Mouse (Mus musculus) forebrain, embryonic 11.5 days (tissue): ENCODE measurements at regions not wholly inside any gene's neighbourhood (a gene's known extent, or its start where the extent isn't known, plus 50 kb on each side); places are given as distances from the start of the nearest gene placed in this dataset.

Experiments
- ATAC-seq: fragments of 200-750 bp; cut with Nextera tagmentation; replicated peaks from 2 replicates; pipeline ENCODE4 v1.8.0; 2017; ENCODE audit warnings: moderate TSS enrichment; ENCODE audit not compliant: low FRiP score
- DNase-seq: peaks from one replicate; pipeline ENCODE4 v3.0.0-alpha.2; 2017; ENCODE audit warnings: low spot score
- H3K27ac ChIP-seq: fragments of 300-500 bp; sonication (generic); 2 replicates; pipeline ENCODE4 v1.5.1; 2014; ENCODE audit warnings: low read depth, low read length
- H3K27me3 ChIP-seq: fragments of 300-500 bp; sonication (generic); 2 replicates; pipeline ENCODE4 v1.6.1; 2014; ENCODE audit warnings: mild to moderate bottlenecking, low read length, mixed read lengths; ENCODE audit not compliant: control insufficient read depth, insufficient read depth
- H3K36me3 ChIP-seq: fragments of 300-500 bp; sonication (generic); 2 replicates; pipeline ENCODE4 v1.6.1; 2014; ENCODE audit warnings: mild to moderate bottlenecking, low read length, moderate library complexity, mixed read lengths; ENCODE audit not compliant: control insufficient read depth, insufficient read depth
- H3K4me1 ChIP-seq: fragments of 300-500 bp; sonication (generic); replicated peaks from 2 replicates; pipeline ENCODE4 v1.6.1; 2014; ENCODE audit warnings: low read length, mixed read lengths; ENCODE audit not compliant: control insufficient read depth, insufficient read depth
- H3K4me2 ChIP-seq: fragments of 300-500 bp; sonication (generic); 2 replicates; pipeline ENCODE4 v1.6.1; 2014; ENCODE audit warnings: low read depth, mild to moderate bottlenecking, low read length, moderate library complexity, mixed read lengths; ENCODE audit not compliant: severe bottlenecking
- H3K4me3 ChIP-seq: fragments of 300-500 bp; sonication (generic); 2 replicates; pipeline ENCODE4 v1.5.1; 2014; ENCODE audit warnings: low read depth, low read length
- H3K9ac ChIP-seq: fragments of 300-500 bp; sonication (generic); 2 replicates; pipeline ENCODE4 v1.6.1; 2014; ENCODE audit warnings: low read length
- H3K9me3 ChIP-seq: fragments of 300-500 bp; sonication (generic); 2 replicates; pipeline ENCODE4 v1.6.1; 2016; ENCODE audit warnings: low read length, mixed read lengths; ENCODE audit not compliant: control insufficient read depth
- WGBS: fragments of 180-500 bp; shearing (Covaris S2); extraction: QIAGEN DNeasy Blood & Tissue Kit; methylation state at CpG from one replicate; pipeline ENCODE4 v1.1.7; 2014; 5-methylcytosine and 5-hydroxymethylcytosine counted together

DNA sequence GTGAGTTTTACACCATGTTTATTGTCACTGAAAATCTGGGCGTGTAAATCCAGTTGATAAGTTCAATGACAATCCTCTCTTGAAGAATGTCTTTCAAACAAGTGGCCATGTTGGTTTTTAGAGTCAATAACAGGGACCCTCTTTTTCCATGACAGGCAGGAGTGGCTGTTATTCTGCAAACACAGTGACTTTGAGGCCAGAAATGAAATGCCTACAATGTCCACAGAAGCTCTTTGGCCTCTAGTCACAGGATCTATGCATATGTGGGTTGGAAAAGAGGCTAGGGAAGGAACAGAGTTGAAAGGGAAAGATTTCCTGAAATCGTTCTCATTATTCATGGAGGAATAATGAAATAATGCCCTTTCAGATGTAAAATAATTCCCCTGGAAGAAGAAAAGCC lies 101.9 kb upstream of the Hs3st1 start:
- Histone ChIP-seq H3K4me1 (no peaks in the 10 kb centered on the region), H3K9me3 (no peaks in the 10 kb centered on the region), H3K4me2 (no peak overlapping the region), H3K36me3 (no peaks in the 10 kb centered on the region), H3K27me3 (no peaks in the 10 kb centered on the region), H3K9ac (no peak overlapping the region), H3K27ac (no peak overlapping the region), H3K4me3 (no peak overlapping the region)
- no peak for DNase-seq
- ATAC-seq = peak; percentile 25; the same call in 1 of the 2 replicates
- 59% methylated on average over 2 of the region's 2 CpGs for WGBS

DNA sequence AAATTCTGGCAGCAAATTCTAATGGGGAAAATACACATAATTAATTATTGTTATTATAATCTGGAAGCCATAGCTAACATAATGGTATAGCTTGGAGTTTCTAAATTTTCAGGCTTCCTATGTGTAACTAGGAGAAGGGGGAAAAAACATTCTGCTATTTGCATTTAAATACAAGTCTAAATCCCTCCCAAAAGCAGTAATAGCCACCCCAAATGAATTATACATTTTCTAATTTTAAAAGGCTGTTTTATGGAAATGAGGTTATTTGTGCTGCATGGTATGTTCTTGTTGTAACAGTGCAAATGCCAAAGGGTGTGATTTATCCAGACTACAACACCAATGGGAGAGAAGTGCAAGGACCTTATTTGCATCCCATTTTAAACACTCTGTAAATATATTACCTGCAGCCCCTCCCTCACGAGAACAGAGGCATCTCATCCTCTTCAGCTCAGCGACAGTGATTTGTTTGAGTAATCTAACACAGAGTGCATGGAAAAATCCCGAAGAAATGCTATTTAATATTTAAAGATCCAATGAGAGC lies 101.4 kb upstream of the Hs3st1 start:
- no peaks in the 10 kb centered on the region for H3K27me3 ChIP-seq
- no peak for DNase-seq
- 76% methylated on average over 3 of the region's 3 CpGs for WGBS
- peak; percentile 84 for ATAC-seq
- no peak overlapping the region for H3K9ac ChIP-seq
- H3K9me3 ChIP-seq = no peaks in the 10 kb centered on the region
- no peak overlapping the region for H3K4me3 ChIP-seq
- H3K4me2 ChIP-seq = no peak overlapping the region
- H3K27ac ChIP-seq = no peak overlapping the region
- no peaks in the 10 kb centered on the region for H3K36me3 ChIP-seq
- no peaks in the 10 kb centered on the region for H3K4me1 ChIP-seq

DNA sequence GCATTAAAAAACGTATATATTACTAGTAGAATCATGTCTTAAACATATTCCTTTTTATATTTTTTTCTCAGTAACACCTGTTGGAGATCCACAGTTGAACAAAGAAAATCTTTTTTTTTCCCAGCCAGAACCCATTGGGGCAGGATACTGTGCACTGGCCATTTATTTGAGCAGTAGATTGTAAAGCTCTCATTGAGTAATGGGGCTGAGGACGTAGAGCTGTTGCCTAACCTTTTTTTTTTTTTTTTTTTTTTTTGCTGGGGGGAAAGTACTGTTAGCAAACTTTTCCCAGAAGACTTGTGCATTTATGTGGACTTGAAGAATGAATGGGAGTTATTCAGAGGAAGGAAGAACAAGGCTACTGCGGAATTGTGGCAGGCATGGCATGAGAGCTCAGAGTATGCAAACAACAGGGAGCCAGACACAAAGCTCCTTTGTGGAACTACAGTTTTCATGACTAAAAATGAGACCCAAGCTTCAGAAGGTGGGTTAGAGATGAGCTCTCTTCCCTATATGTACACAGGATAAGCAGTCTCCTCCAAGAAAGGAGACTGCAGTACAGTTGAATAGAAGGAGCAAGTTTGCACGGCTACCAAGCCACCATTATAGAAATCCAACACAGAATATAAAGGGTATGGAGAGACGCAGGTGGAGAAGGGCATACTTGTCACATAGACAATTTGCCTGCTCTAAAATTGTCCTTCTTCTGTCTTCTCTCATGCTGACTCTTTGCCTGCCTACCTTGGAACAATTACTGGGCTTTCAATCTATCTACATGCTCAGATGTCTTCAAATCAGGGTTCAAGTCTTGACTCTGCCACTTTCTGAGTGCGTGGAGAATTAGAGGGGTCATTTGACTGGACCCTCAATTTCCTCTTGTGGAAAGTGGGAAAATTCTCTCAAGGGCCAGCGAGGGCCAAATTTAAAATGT lies 100.7 kb upstream of the Hs3st1 start:
- peak; percentile 55 for ATAC-seq
- no peak for DNase-seq

DNA sequence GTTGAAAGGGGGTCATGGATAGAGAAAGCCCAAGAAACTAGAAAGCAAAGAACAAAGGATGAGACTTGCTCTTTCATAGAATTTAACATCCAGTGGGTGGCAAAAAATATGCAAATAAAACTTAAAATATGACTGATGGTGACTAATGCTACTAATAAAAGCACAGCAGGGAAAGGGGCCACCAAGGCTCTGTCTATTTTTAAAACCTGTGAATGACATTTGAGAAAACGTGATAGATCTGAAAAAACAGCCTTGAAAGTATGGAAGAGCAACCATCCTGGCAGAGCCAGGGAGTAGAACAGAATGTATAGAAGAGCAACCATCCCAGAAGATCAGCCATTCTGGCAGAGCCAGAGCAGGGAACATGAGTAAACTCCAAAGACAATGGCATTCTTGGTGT lies 91.9 kb upstream of the Hs3st1 start:
- 64% methylated on average over 1 of the region's 1 CpGs for WGBS
- no peak overlapping the region for H3K9ac ChIP-seq
- H3K4me3 ChIP-seq = no peak overlapping the region
- DNase-seq (no peak), ATAC-seq (no peak)
- H3K27me3 ChIP-seq = no peaks in the 10 kb centered on the region
- no peaks in the 10 kb centered on the region for H3K4me1 ChIP-seq
- H3K27ac ChIP-seq = no peak overlapping the region
- no peaks in the 10 kb centered on the region for H3K36me3 ChIP-seq
- no peak overlapping the region for H3K4me2 ChIP-seq
- no peaks in the 10 kb centered on the region for H3K9me3 ChIP-seq

More for the DNA sequence above, 100.7 kb upstream of the Hs3st1 start:
- no peaks in the 10 kb centered on the region for H3K4me1 ChIP-seq
- no peak overlapping the region; the same call in 1 of the 2 replicates for H3K27ac ChIP-seq
- H3K4me3 ChIP-seq = no peak overlapping the region
- 65% methylated on average over 7 of the region's 7 CpGs for WGBS
- no peak overlapping the region for H3K4me2 ChIP-seq
- H3K27me3 ChIP-seq = no peaks in the 10 kb centered on the region
- H3K9ac ChIP-seq = no peak overlapping the region
- no peaks in the 10 kb centered on the region for H3K36me3 ChIP-seq
- no peaks in the 10 kb centered on the region for H3K9me3 ChIP-seq

DNA sequence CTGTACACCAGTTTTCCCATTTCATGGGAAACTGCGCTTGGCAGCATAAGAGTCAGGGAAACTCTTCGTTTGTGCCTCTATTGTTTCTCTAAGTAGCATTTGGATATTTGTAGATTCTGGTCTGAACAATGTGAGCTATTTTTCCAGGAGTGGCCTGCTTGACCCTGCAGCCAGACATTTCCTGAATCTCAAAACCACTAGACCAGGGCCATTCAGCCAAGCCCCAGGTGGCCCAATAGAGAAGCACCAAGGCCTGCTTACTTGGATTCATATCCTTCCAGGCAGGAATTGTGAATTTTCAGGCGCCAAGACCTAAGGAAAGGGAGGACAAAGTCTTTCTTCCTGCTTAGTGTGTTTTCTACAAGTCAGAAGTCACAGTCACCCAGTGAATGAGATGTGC lies 85.9 kb upstream of the Hs3st1 start:
- ATAC-seq = no peak
- no peak overlapping the region for H3K9ac ChIP-seq
- no peak overlapping the region for H3K27ac ChIP-seq
- no peak for DNase-seq
- H3K36me3 ChIP-seq = no peaks in the 10 kb centered on the region
- no peak overlapping the region for H3K4me3 ChIP-seq
- no peaks in the 10 kb centered on the region for H3K9me3 ChIP-seq
- no peak overlapping the region for H3K4me2 ChIP-seq
- WGBS = 53% methylated on average over 3 of the region's 3 CpGs
- no peaks in the 10 kb centered on the region for H3K4me1 ChIP-seq
- H3K27me3 ChIP-seq = no peaks in the 10 kb centered on the region

DNA sequence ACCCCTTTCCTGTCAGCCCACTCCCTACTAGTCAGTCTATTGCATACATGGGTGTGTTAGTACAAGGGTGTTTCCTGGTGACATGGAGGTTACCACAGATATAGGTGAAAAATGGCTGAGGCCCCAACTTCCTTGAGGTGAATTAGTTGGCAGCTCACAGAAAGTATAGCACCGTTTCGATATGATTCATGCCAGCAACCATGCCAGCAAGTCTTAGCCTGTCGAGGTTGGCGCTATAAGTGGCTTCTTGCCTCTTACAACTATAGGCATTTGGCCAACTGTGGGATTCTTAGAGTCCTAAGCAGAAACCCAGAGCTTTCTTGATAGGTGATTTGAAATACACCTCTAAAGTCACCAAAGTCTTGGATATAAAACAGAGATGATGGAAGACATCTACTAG lies 85.3 kb upstream of the Hs3st1 start:
- Histone ChIP-seq H3K9me3 (no peaks in the 10 kb centered on the region), H3K4me2 (no peak overlapping the region), H3K27me3 (no peaks in the 10 kb centered on the region), H3K36me3 (no peaks in the 10 kb centered on the region), H3K4me1 (no peaks in the 10 kb centered on the region), H3K9ac (no peak overlapping the region), H3K4me3 (no peak overlapping the region), H3K27ac (no peak overlapping the region)
- no peak for ATAC-seq
- 91% methylated on average over 4 of the region's 4 CpGs for whole genome bisulfite sequencing
- DNase-seq = no peak

DNA sequence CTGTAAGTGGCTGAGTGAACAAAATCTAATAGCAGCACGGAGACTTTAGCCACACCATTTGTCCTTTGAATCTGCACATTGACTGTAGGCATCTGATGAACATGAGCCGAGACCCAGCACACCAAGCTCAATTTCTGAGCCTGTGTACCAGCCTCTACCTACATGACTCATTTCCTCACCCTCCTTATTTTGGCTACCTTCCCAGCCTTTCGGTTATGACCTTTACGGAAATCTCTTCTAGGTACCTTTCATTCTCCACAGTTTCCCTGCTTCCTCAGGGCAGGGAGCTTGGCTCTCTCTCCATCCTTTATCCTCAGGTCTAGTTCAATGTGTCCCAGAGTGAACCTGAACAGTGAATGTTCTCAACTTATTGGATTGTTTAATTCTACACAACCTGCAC lies 77.3 kb upstream of the Hs3st1 start:
- 92% methylated on average over 4 of the region's 4 CpGs for WGBS

DNA sequence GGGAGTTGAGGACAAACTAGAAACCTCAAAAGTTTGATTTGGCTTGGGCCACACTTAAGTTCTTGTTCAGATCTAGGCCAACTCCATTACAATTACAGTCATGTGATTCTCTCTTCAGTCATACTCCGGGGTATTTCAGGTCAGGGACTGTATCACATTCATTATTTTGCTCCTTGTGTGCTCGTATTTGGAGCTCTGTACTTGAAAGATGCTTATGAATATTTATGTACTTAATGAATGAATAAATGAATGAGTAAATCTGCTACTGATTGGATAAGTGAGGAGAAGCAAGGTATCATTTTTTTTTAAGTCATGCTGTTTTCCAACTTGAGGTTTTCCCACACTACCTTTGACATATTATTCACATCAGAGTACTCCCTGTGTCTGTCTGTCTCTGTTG lies 69.4 kb upstream of the Hs3st1 start:
- no peak overlapping the region for H3K9ac ChIP-seq
- ATAC-seq = no peak
- H3K4me3 ChIP-seq = no peak overlapping the region
- WGBS = 58% methylated on average over 2 of the region's 2 CpGs
- no peaks in the 10 kb centered on the region for H3K36me3 ChIP-seq
- H3K9me3 ChIP-seq = no peaks in the 10 kb centered on the region
- H3K4me2 ChIP-seq = no peak overlapping the region
- DNase-seq = no peak
- H3K4me1 ChIP-seq = no peaks in the 10 kb centered on the region
- no peak overlapping the region for H3K27ac ChIP-seq
- H3K27me3 ChIP-seq = no peaks in the 10 kb centered on the region

More for the DNA sequence above, 77.3 kb upstream of the Hs3st1 start:
- Histone ChIP-seq H3K36me3 (no peaks in the 10 kb centered on the region), H3K27ac (no peak overlapping the region), H3K4me3 (no peak overlapping the region), H3K4me2 (no peak overlapping the region), H3K9ac (no peak overlapping the region), H3K9me3 (no peaks in the 10 kb centered on the region), H3K27me3 (no peaks in the 10 kb centered on the region), H3K4me1 (no peaks in the 10 kb centered on the region)
- ATAC-seq (no peak), DNase-seq (no peak)

DNA sequence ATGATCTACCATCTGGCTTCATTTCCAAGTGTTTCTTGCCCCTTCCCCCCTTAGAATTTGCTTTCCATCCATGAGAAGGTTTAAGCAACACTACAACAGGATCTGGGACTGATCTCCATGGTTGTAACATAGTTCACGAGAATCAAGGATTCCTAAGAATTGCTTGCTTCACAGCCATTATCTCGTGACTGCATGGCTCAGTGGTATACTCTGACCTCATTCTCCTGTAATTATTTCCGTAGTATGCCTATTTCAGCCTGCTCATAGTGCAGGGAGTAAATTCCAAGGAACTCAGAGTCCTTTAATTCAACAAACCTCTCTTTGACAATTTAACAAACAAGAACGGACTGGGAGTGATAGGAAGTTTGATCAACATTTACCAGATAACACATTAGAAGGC lies 51.4 kb upstream of the Hs3st1 start:
- Histone ChIP-seq H3K9ac (no peak overlapping the region), H3K36me3 (no peaks in the 10 kb centered on the region), H3K4me2 (no peak overlapping the region), H3K27ac (no peak overlapping the region), H3K27me3 (no peaks in the 10 kb centered on the region), H3K4me3 (no peak overlapping the region), H3K9me3 (no peaks in the 10 kb centered on the region), H3K4me1 (no peaks in the 10 kb centered on the region)
- no peak for ATAC-seq
- no peak for DNase-seq
- WGBS = 80% methylated on average over 4 of the region's 4 CpGs
